Mouse (Mus musculus) olfactory bulb, adult 2 months (tissue): ENCODE data around the gene Bsnd. TPM values are rescaled to one million over a fixed set of nuclear protein-coding genes. Genes with fewer than 3 reads are reported as not detected.

Experiments
- H3K27ac ChIP-seq: fragments of 200-500 bp; 2 replicates; pipeline ENCODE4 v1.5.1; 2012; ENCODE audit warnings: low read depth, low read length; ENCODE audit not compliant: insufficient read depth
- H3K4me1 ChIP-seq: fragments of 200-500 bp; 2 replicates; pipeline ENCODE4 v1.6.1; 2012; ENCODE audit warnings: low read length; ENCODE audit not compliant: control insufficient read depth, insufficient read depth
- H3K4me3 ChIP-seq: fragments of 200-500 bp; 2 replicates; pipeline ENCODE4 v1.5.1; 2012; ENCODE audit warnings: mild to moderate bottlenecking, low read depth, low read length, moderate library complexity; ENCODE audit not compliant: insufficient read depth
- CTCF ChIP-seq: fragments of 200-500 bp; IDR thresholded peaks from 2 replicates; pipeline ENCODE4 v1.5.1; 2012; ENCODE audit warnings: low read depth, mild to moderate bottlenecking, low read length, moderate library complexity; ENCODE audit not compliant: insufficient read depth
- POLR2A ChIP-seq: fragments of 200-500 bp; IDR thresholded peaks from 2 replicates; pipeline ENCODE4 v1.6.1; 2012; ENCODE audit warnings: mild to moderate bottlenecking, low read depth, low read length, moderate library complexity; ENCODE audit not compliant: insufficient read depth
- WGBS: fragments of 180-500 bp; shearing (Covaris S2); methylation state at CpG from one replicate; pipeline ENCODE4 v1.1.7; 2018; 5-methylcytosine and 5-hydroxymethylcytosine counted together
- polyA plus RNA-seq: library from polyadenylated mRNA; stranded (reverse); fragments of >200 nt; gene quantifications from 2 replicates; pipeline ENCODE4 v1.2.4, GENCODE M21; 2012; ENCODE audit warnings: low replicate concordance; ENCODE audit not compliant: missing spikeins, insufficient read depth, insufficient read length

Gene Bsnd
- polyA plus RNA-seq, 1 experiment = not detected

- WGBS = 82% methylated on average over 5 of the region's 5 CpGs
- TF ChIP-seq CTCF (no peak), POLR2A (no peak)
- no peak overlapping the region for H3K27ac ChIP-seq
- H3K4me1 ChIP-seq = peaks cover 18% of the 10 kb centered on the region
- H3K4me3 ChIP-seq = no peak overlapping the region
Observed at GRCm38 (mm10) chr4:106462524-106462923, 29.6 kb downstream of the Bsnd start.

DNA sequence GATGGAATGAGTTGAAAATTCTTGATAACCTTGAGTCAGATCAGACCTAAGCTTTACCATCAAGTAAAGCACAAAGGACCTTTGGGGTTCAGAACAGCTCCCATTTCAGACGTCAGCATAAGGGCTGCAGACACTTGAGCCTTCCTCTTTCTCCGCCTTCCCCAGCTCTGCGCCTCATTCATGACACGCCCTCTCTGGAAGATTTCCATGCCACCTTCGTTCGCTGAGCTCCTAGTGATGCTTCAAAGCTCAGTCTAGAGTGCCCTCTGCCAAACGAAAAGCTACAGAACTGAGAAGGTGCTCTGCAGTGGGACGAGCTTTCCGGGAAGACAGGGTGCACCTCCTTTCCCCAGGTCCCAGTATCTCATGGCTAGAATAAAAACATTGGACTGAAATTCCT is 30.1 kb downstream of the Bsnd start:
- TF ChIP-seq POLR2A (no peak), CTCF (no peak)
- peaks cover 18% of the 10 kb centered on the region for H3K4me1 ChIP-seq
- 68% methylated on average over 9 of the region's 9 CpGs for WGBS

GRCm38 (mm10) chr4:106454541-106454940 is 37.5 kb downstream of the Bsnd start:
- H3K4me3 ChIP-seq = no peak overlapping the region
- H3K27ac ChIP-seq = no peak overlapping the region
- TF ChIP-seq CTCF (no peak), POLR2A (no peak)
- peaks cover 20% of the 10 kb centered on the region for H3K4me1 ChIP-seq
- 71% methylated on average over 7 of the region's 7 CpGs for WGBS

More for the DNA sequence above, 30.1 kb downstream of the Bsnd start:
- H3K4me3 ChIP-seq = no peak overlapping the region
- no peak overlapping the region for H3K27ac ChIP-seq

DNA sequence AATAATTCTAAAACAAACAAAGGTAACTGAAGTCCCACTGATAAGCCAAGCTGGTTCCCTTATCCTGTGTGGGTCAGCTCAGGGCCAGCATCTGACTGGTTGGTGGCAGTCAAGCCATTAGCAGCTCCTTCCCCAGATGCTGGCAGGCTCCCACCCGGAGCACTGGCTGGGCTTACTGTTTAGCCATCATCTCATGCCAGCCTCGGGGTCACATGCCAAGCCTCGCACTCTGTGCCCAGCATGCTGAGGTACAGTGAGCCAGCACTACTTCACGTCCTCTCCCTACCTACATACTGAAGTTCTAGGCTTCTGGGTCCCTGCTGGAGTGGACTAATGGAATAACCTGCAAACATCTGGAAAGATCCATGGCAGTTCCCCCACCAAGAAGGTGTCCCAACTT is 38.6 kb downstream of the Bsnd start:
- Histone ChIP-seq H3K27ac (no peak overlapping the region), H3K4me3 (no peak overlapping the region), H3K4me1 (peaks cover 20% of the 10 kb centered on the region)
- no peak for TF ChIP-seq POLR2A
- TF ChIP-seq CTCF = no peak
- WGBS = 58% methylated on average over 4 of the region's 4 CpGs

- TF ChIP-seq POLR2A (no peak), CTCF (no peak)
- Histone ChIP-seq H3K4me3 (no peak overlapping the region), H3K27ac (no peak overlapping the region), H3K4me1 (peaks cover 20% of the 10 kb centered on the region)
- 96% methylated on average over 5 of the region's 5 CpGs for WGBS
Observed at GRCm38 (mm10) chr4:106453108-106453507, 39.0 kb downstream of the Bsnd start.

- 25% methylated on average over 7 of the region's 7 CpGs for WGBS
Observed at GRCm38 (mm10) chr4:106452401-106452800, 39.7 kb downstream of the Bsnd start.

GRCm38 (mm10) chr4:106449306-106449705 is 42.8 kb downstream of the Bsnd start:
- no peak overlapping the region for H3K27ac ChIP-seq
- no peak overlapping the region for H3K4me3 ChIP-seq
- WGBS = 91% methylated on average over 8 of the region's 8 CpGs
- peaks cover 14% of the 10 kb centered on the region for H3K4me1 ChIP-seq
- TF ChIP-seq POLR2A (no peak), CTCF (no peak)

More at GRCm38 (mm10) chr4:106452401-106452800, 39.7 kb downstream of the Bsnd start:
- Histone ChIP-seq H3K4me3 (no peak overlapping the region), H3K4me1 (peaks cover 20% of the 10 kb centered on the region), H3K27ac (no peak overlapping the region)
- TF ChIP-seq POLR2A (no peak), CTCF (no peak)

DNA sequence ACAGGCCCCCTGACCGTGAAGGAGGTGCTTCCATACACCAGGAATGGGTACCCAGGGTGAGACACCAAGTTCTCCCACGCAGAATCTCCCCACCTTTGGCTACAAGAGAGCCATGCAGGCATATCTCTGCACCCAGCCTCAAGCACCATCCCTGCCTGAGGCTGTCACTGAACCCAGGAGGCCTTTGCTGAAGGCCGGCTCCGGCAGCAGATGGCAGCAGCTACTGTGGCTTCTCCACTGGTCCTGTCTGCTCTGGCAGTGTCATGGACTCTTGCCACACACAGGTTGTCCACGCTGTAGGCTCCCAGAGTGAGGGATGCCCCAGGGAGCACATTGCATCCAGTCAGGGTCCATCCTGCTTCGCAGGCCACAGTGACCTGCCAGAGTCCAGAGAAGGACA is 48.9 kb downstream of the Bsnd start:
- H3K4me3 ChIP-seq = no peak overlapping the region
- WGBS = 86% methylated on average over 6 of the region's 6 CpGs
- no peak overlapping the region for H3K27ac ChIP-seq
- no peaks in the 10 kb centered on the region for H3K4me1 ChIP-seq
- TF ChIP-seq POLR2A (no peak), CTCF (no peak)

DNA sequence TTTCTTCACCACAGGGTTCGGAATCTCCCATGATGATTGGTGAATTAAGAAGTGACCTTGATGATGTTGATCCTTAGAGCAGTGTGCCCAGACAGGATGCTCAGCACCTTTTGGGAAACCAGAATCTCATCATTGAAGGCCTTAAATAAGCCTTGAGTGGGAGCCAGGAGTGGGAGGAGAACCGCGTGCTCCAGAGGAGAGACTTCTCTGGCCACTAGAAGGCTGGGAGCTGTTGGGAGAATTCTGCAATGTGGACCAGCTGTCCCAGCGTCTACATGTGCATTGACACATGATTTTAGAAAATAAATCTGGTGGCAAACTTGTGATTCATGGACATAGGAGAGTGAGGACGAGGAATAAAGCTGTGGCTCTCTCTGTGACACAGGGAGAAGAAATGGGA is 53.3 kb downstream of the Bsnd start:
- TF ChIP-seq POLR2A = no peak
- TF ChIP-seq CTCF = no peak
- no peak overlapping the region for H3K27ac ChIP-seq
- 84% methylated on average over 5 of the region's 5 CpGs for WGBS

GRCm38 (mm10) chr4:106437207-106437606 is 54.9 kb downstream of the Bsnd start:
- no peaks in the 10 kb centered on the region for H3K4me1 ChIP-seq
- no peak overlapping the region for H3K4me3 ChIP-seq
- TF ChIP-seq CTCF (no peak), POLR2A (no peak)
- WGBS = 84% methylated on average over 5 of the region's 5 CpGs
- H3K27ac ChIP-seq = no peak overlapping the region

More for the DNA sequence above, 53.3 kb downstream of the Bsnd start:
- Histone ChIP-seq H3K4me1 (no peaks in the 10 kb centered on the region), H3K4me3 (no peak overlapping the region)
